Mouse (Mus musculus): ENCODE measurements around the gene Fgfr2.

DNA sequence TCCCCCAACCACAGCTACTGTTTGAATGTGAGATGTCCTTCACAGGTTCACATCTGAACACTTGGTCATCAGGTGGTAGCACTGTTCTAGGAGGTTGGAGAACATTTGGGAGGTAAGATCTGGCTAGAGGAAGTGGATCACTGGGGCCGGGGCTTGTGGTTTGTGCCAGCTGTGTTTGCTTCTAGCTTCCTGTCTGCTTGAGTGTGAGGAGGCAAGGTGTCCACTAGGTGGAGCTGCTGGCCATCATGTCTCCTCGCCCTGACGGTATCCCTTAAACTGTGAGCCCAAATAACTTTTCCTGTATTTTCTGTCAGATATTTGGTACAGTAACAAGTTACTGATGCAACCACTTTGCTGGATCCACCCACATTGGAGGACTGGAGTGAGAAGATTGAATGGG is 1653.6 kb downstream of the Fgfr2 start:
- TF ChIP-seq POLR2A (IDR thresholded peaks at IDR 0.05; ENCODE audit: low read depth, low read length) (no peak), CTCF (IDR thresholded peaks at IDR 0.05; ENCODE audit: extremely low read depth, insufficient read length, insufficient replicate concordance, low read depth, low read length) (peak; percentile 55; the same call in 1 of the 2 replicates)

All from small intestine, adult 2 months (tissue).